Mouse (Mus musculus) midbrain, embryonic 12.5 days (tissue): Measurements from ENCODE around the gene Alg3. TPM values are rescaled to one million over a fixed set of nuclear protein-coding genes. Genes with fewer than 3 reads are reported as not detected.

Experiments used
- ATAC-seq: fragments of 200-750 bp; cut with Nextera tagmentation; 2 replicates; pipeline ENCODE4 v1.8.0; 2017; ENCODE audit warnings: low read depth, moderate TSS enrichment, moderate library complexity; ENCODE audit not compliant: low FRiP score
- H3K27ac ChIP-seq: fragments of 300-500 bp; sonication (generic); replicated peaks from 2 replicates; pipeline ENCODE4 v1.5.1; 2016; ENCODE audit warnings: mild to moderate bottlenecking
- H3K27me3 ChIP-seq: fragments of 300-500 bp; sonication (generic); 2 replicates; pipeline ENCODE4 v1.6.1; 2016; ENCODE audit warnings: mild to moderate bottlenecking
- H3K36me3 ChIP-seq: fragments of 300-500 bp; sonication (generic); 2 replicates; pipeline ENCODE4 v1.6.1; 2016
- H3K4me1 ChIP-seq: fragments of 300-500 bp; sonication (generic); 2 replicates; pipeline ENCODE4 v1.6.1; 2016
- H3K4me2 ChIP-seq: fragments of 300-500 bp; sonication (generic); replicated peaks from 2 replicates; pipeline ENCODE4 v1.6.1; 2016; ENCODE audit warnings: mild to moderate bottlenecking, moderate library complexity
- H3K4me3 ChIP-seq: fragments of 300-500 bp; sonication (generic); 2 replicates; pipeline ENCODE4 v1.5.1; 2016; ENCODE audit warnings: mild to moderate bottlenecking
- H3K9ac ChIP-seq: fragments of 300-500 bp; sonication (generic); replicated peaks from 2 replicates; pipeline ENCODE4 v1.6.1; 2016; ENCODE audit warnings: mild to moderate bottlenecking, moderate library complexity
- H3K9me3 ChIP-seq: fragments of 300-500 bp; sonication (generic); 2 replicates; pipeline ENCODE4 v1.6.1; 2016; ENCODE audit warnings: mild to moderate bottlenecking
- WGBS: fragments of 180-500 bp; shearing (Covaris S2); methylation state at CpG from one replicate; pipeline ENCODE4 v1.1.7; 2016; 5-methylcytosine and 5-hydroxymethylcytosine counted together
- polyA plus RNA-seq: library from polyadenylated mRNA; unstranded; fragments of >200 nt; fragmentation: Nextera tagmentation; extraction: Ambion mirVana; gene quantifications from 2 replicates; pipeline ENCODE4 v1.2.1, GENCODE M21; 2016

Alg3 gene
- polyA plus RNA-seq, 1 experiment from 2014 or later, result 42.6 TPM

DNA sequence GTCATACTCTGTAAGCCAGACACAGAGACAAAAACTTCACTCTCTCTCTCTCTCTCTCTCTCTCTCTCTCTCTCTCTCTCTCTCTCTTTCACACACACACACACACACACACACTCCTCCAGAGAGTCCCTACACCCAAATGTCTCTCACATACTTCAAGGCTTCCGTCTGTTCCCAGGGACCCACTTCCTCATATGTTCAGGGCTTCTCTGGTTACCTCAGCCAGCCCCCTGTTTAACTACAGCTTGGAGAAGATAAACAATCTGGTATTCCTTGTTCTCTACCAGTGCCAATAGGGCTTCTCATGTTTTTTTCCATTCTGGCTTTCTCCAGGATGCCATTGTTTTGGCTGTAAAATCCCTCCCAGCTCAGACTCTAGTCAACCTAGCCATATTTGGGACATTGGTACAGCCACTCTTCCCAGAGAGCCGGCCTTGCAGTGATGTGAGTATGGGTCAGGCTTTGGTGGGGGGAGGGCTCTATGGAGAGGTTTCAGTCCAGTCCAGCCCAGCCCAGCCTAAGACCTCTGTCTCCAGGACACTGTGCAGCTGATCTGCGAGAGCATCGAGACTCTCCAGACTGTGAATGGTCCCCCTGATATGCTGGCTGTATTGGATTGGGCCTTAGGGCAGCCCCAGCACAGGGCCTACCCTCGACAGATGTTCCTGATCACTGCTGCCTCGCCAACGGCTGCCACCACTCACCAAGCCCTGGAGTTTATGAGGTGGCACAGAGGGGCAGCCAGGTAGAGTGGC lies 14.7 kb downstream of the Alg3 start:
- 79% methylated on average over 7 of the region's 7 CpGs for WGBS
- ATAC-seq, result no peak
- Histone ChIP-seq H3K27me3 (peaks cover 36% of the 10 kb centered on the region), H3K36me3 (no peaks in the 10 kb centered on the region), H3K4me2 (no peak overlapping the region), H3K27ac (no peak overlapping the region), H3K4me3 (no peak overlapping the region), H3K9ac (no peak overlapping the region), H3K9me3 (no peaks in the 10 kb centered on the region), H3K4me1 (no peaks in the 10 kb centered on the region)

GRCm38 (mm10) chr16:20595737-20596136 lies 15.8 kb downstream of the Alg3 start:
- Histone ChIP-seq H3K27me3 (peaks cover 47% of the 10 kb centered on the region), H3K9me3 (no peaks in the 10 kb centered on the region), H3K4me2 (no peak overlapping the region), H3K36me3 (no peaks in the 10 kb centered on the region), H3K4me1 (peaks cover 7% of the 10 kb centered on the region), H3K4me3 (no peak overlapping the region), H3K27ac (no peak overlapping the region), H3K9ac (no peak overlapping the region)
- ATAC-seq, result no peak
- 82% methylated on average over 4 of the region's 4 CpGs for WGBS

GRCm38 (mm10) chr16:20595060-20595673 lies 16.4 kb downstream of the Alg3 start:
- Histone ChIP-seq H3K9ac (no peak overlapping the region), H3K9me3 (no peaks in the 10 kb centered on the region), H3K27ac (no peak overlapping the region), H3K4me3 (no peak overlapping the region), H3K4me1 (peaks cover 12% of the 10 kb centered on the region), H3K36me3 (no peaks in the 10 kb centered on the region), H3K27me3 (peaks cover 53% of the 10 kb centered on the region), H3K4me2 (no peak overlapping the region)
- ATAC-seq, result no peak
- WGBS, result 86% methylated on average over 7 of the region's 7 CpGs

DNA sequence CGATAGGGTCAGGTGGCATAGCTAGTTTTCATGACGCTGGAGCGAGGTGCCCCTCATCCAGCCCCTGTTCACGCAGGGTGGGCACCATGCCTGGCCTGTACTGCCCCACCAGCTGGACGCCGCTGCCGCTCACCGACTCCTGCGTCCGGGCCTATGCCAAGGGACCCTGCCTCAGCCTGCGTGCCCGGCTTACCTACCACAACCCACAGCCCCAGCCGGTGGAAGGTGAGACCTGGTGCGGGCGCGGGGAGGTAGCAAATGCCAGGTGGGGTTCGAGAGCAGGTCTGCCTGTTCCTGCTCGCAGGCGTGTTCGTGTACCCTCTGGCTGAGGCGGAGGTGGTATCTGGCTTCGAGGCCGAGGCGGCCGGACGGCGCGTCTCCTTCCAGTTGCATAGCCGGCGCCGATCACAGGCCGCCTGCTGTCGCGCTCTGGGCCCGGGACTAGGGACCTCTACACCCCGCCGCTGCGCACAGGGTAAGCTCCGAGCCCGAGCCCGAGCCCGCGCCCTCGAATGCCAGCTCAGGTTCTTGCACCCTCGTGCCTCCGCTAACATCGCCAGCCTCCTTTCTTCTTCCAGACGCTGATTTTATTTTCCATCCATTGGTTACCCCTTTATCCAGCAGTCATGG lies 20.3 kb downstream of the Alg3 start:
- Histone ChIP-seq H3K27ac (no peak overlapping the region), H3K4me2 (peak overlapping the region; percentile 80), H3K4me1 (peaks cover 24% of the 10 kb centered on the region), H3K4me3 (peak overlapping the region; percentile 51), H3K9ac (no peak overlapping the region), H3K27me3 (peaks cover 78% of the 10 kb centered on the region), H3K36me3 (no peaks in the 10 kb centered on the region), H3K9me3 (no peaks in the 10 kb centered on the region)
- WGBS, result 4% methylated on average over 48 of the region's 48 CpGs
- no peak for ATAC-seq

DNA sequence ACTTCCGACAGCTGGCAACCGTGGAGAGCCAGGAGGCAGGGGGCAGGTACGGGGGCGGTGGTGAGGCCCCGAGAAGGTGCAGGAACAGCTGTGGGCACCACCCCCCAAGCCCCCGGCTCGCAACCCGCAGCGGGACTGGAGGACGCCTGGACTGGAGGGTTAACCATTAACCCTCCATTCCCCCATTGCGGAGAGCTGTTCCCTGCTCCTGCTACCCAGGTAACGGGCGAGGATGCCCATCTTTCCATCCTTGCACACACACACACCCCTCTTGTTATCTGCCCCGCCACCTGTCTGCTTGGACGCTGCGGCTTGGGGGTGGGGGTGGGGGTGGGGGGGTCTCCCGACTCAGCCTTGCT lies 20.9 kb downstream of the Alg3 start:
- H3K4me3 ChIP-seq, result peak overlapping the region; percentile 51
- H3K9ac ChIP-seq, result no peak overlapping the region; the same call in 1 of the 2 replicates
- peak overlapping the region; percentile 80 for H3K4me2 ChIP-seq
- H3K9me3 ChIP-seq, result no peaks in the 10 kb centered on the region
- H3K36me3 ChIP-seq, result no peaks in the 10 kb centered on the region
- H3K27me3 ChIP-seq, result peaks cover 75% of the 10 kb centered on the region
- ATAC-seq, result no peak
- peaks cover 24% of the 10 kb centered on the region for H3K4me1 ChIP-seq
- H3K27ac ChIP-seq, result no peak overlapping the region
- WGBS, result 4% methylated on average over 16 of the region's 17 CpGs

DNA sequence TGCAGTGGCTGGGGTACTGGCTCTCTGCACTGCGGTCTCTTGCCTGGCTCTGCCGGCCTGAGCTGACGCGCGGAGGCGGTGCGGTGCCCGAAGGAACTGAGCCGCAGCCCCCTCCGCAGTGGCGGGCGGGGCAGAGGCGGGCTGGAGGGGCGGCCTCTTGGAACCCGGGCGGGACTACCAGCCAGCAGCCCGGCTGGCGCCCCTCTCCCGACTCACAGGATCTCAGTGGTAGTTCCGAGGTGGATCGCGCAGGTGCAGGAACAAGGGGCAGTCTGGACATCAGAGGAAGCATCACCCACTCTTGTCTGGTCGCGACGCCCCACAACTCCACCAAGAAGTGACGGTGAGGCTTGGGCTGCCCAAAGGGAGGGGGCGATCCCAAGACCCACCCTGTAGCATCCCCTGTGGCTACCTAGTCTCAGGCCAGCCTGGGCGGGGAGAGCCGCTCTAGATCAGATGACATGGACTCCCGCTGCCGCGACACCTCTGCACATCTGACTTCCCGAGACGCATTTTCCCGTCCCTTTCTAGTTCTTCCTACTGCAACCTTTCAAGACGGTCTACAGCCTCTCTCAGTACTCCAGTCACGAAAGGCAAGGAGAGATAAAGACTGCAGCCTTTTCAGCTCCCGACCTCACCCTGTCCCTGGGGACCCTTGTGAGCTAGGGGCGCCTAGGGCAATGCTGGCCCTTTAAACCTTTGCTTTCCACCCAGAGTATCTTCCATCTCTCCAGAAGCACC lies 21.4 kb downstream of the Alg3 start:
- Histone ChIP-seq H3K27ac (no peak overlapping the region), H3K9ac (peak overlapping the region; percentile 61), H3K36me3 (no peaks in the 10 kb centered on the region), H3K27me3 (peaks cover 75% of the 10 kb centered on the region), H3K9me3 (no peaks in the 10 kb centered on the region), H3K4me1 (peaks cover 24% of the 10 kb centered on the region), H3K4me3 (peak overlapping the region; percentile 51), H3K4me2 (peak overlapping the region; percentile 80)
- under 1% methylated on average over 35 of the region's 39 CpGs for WGBS
- ATAC-seq, result peak; percentile 87

DNA sequence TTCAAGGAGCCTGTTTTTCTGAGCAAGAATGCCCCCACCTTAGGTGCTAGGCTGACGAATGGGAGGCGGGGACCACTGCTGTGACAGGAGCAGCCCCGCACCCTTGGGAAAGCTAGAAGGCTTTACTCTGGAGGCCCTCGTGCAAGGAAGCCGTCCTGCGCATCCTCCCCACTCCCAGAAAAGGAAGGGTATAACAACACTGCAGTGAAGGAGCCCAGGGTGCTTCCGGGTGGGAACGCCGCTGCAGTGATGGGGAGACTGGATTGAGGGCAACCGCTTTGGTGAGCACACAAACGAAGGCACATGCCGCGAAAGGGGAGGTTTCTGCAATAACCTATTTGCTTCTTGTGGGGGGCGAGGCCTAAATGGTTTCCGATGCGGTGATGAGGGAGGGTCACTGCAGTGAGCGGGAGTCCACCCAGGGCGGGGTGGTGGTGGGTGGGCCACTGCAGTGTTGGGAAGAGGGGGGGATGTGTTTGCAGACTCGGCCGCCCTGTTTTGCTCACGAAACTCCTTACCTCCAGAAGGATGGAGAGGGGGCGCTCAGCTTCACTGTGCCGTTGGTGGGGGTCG lies 22.1 kb downstream of the Alg3 start, which contains the start of gene Vwa5b2:
Gene Vwa5b2, plus strand, starts transcription at position 106 of the 573 bp plus-strand sequence.
- peak; percentile 79 for ATAC-seq
- peaks cover 72% of the 10 kb centered on the region for H3K27me3 ChIP-seq
- 1% methylated on average over 24 of the region's 24 CpGs for WGBS
- H3K9me3 ChIP-seq, result no peaks in the 10 kb centered on the region
- H3K36me3 ChIP-seq, result no peaks in the 10 kb centered on the region
- H3K27ac ChIP-seq, result no peak within 1 kb of the TSS
- H3K4me2 ChIP-seq, result peak within 1 kb of the TSS; percentile 80
- peaks cover 24% of the 10 kb centered on the region for H3K4me1 ChIP-seq
- peak within 1 kb of the TSS; percentile 51 for H3K4me3 ChIP-seq
- peak within 1 kb of the TSS; percentile 61 for H3K9ac ChIP-seq

DNA sequence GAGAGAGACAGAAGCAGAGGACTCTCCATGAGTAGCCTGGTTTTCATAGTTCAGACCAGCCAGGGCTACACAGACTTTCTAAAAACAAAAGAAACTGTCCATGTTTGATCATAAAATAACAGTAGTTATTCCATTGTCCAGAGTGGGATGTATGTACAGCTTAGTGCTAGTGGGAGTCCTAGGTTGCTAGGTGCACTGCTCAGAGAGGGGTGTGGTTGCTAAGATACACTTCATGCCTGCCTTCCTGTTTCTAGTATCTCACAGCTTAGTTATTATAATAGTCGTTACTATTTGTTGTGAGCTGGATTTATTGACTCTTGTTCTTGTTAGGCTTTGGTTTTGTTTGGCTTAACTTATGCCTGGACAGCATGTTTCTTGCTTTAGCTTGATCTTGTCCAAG lies 46.5 kb downstream of the Alg3 start:
- peaks cover 30% of the 10 kb centered on the region for H3K36me3 ChIP-seq
- ATAC-seq, result no peak
- H3K9ac ChIP-seq, result no peak overlapping the region
- H3K4me3 ChIP-seq, result no peak overlapping the region
- no peak overlapping the region for H3K4me2 ChIP-seq
- H3K27ac ChIP-seq, result no peak overlapping the region
- H3K9me3 ChIP-seq, result no peaks in the 10 kb centered on the region
- no peaks in the 10 kb centered on the region for H3K27me3 ChIP-seq
- WGBS, result 63% methylated on average over 1 of the region's 1 CpGs
- no peaks in the 10 kb centered on the region for H3K4me1 ChIP-seq

- Histone ChIP-seq H3K9me3 (no peaks in the 10 kb centered on the region), H3K4me1 (no peaks in the 10 kb centered on the region), H3K36me3 (peaks cover 78% of the 10 kb centered on the region), H3K27ac (no peak overlapping the region), H3K9ac (no peak overlapping the region), H3K4me2 (no peak overlapping the region), H3K27me3 (no peaks in the 10 kb centered on the region), H3K4me3 (no peak overlapping the region)
- WGBS, result 79% methylated on average over 7 of the region's 7 CpGs
- no peak for ATAC-seq
Measured at GRCm38 (mm10) chr16:20557381-20557780, 54.2 kb downstream of the Alg3 start.
